15 mouse cellular contexts compared by ENCODE assay signal in the genomic region with DNA sequence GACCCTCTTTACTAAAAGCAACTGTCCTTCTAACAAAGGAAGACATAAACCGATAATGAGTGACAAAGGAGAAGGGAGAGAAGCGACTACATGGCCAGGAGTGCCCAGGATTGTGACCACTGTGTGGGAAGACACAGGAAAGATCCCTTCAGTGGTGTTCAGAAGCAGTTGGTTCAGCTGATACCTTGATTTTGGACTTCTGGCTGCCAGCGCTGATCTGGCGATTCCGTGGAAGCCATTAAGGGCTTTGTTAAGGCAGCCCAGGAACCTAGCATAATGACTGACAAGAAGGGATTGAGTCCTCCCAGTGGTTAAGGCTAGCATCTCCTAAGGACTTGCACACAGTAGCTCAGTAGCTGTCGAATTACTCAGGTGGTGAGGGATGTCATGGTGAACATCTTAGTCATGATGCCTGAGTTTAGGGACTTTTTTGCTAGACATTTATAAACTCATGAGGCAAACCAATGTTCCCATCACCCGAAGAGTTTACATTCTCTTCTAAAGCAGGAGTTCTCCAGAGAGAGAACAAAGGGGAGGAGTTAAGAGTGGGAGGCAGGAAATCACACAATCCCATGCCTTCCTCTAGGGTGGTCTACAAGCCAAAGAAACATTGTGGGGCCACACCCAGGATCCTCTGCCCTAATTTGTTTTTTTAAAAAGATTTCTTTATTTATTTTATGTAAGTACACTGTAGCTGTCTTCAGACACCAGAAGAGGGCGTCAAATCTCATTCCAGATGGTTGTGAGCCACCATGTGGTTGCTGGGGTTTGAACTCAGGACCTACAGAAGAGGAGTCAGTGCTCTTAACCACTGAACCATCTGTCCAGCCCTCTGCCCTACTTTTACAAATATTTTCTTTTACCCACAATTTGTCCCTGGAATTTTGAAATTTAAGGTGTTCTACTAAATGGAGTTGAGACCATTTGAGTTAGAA. TPM values are rescaled to one million over a fixed set of nuclear protein-coding genes. Genes with fewer than 3 reads are reported as not detected.
DNase-seq lines count a peak whose midpoint lies in the region; ATAC-seq lines count a peak whose summit lies in the region.
"Had no signal": no experiment of that assay in that cellular context is flagged by ENCODE, and none has a peak within 500 bp of the region (broad histone marks: within the 10 kb centered on the region; RNA-seq: fewer than 3 reads in every experiment).

No protein-coding gene starts in this region.

- H3K4me2 ChIP-seq in heart, embryonic 12.5 days = peak overlapping the region; percentile 76; the same call in 1 of the 2 replicates
- H3K4me2 ChIP-seq in midbrain, embryonic 12.5 days (replicated peaks) = no peak overlapping the region
- no peak overlapping the region for H3K4me2 ChIP-seq in midbrain, embryonic 11.5 days
- H3K4me2 ChIP-seq in liver, embryonic 15.5 days = 0 out of 2 replicates have a peak overlapping the region, but pooled peaks have one; percentile 80

- no peak overlapping the region for H3K27ac ChIP-seq in heart, embryonic 12.5 days (ENCODE audit: poor library complexity, severe bottlenecking)
- H3K27ac ChIP-seq in midbrain, embryonic 12.5 days (replicated peaks) = no peak overlapping the region; the same call in 1 of the 2 replicates
- H3K27ac ChIP-seq in midbrain, embryonic 11.5 days (ENCODE audit: low read depth, low read length) = no peak overlapping the region
- H3K27ac ChIP-seq in liver, embryonic 15.5 days (replicated peaks) = no peak overlapping the region
- H3K27ac ChIP-seq: embryonic facial prominence, embryonic 15.5 days; hindbrain, postnatal 0 days had no signal

- no peak for ATAC-seq in heart, embryonic 12.5 days (ENCODE audit: insufficient number of reproducible peaks, low FRiP score)
- ATAC-seq in midbrain, embryonic 12.5 days (ENCODE audit: low FRiP score, low read depth) = no peak
- no peak for ATAC-seq in midbrain, embryonic 11.5 days (ENCODE audit: low FRiP score)
- no peak for ATAC-seq in liver, embryonic 15.5 days (ENCODE audit: insufficient read depth)

- DNase-seq in heart, adult 8-10 months (ENCODE audit: low spot score) = no peak
- DNase-seq in midbrain, embryonic 11.5 days (ENCODE audit: low spot score, missing footprints) = no peak
- peak; percentile 8 for DNase-seq in NIH3T3 (ENCODE audit: low read depth)
- DNase-seq in layer of hippocampus, adult 8-10 months (ENCODE audit: low spot score in 2 of 2) = no peak
- no peak for DNase-seq in gastrocnemius, postnatal 14 days
- DNase-seq: cerebellum, adult 11-12 months; gastrocnemius, postnatal 25 days; kidney, adult 9 months; lung, adult 2 months; right cerebral cortex, postnatal 4 days had no signal

- H3K4me1 ChIP-seq in heart, embryonic 12.5 days (replicated peaks) = peaks cover 5% of the 10 kb centered on the region; the same call in 1 of the 2 replicates
- H3K4me1 ChIP-seq in midbrain, embryonic 12.5 days = no peaks in the 10 kb centered on the region
- no peaks in the 10 kb centered on the region for H3K4me1 ChIP-seq in midbrain, embryonic 11.5 days (ENCODE audit: control insufficient read depth, insufficient read depth, low read length)
- peaks cover 14% of the 10 kb centered on the region; the same call in 1 of the 2 replicates for H3K4me1 ChIP-seq in liver, embryonic 15.5 days (replicated peaks)
- H3K4me1 ChIP-seq: embryonic facial prominence, embryonic 15.5 days had no signal

- peaks cover 10% of the 10 kb centered on the region for H3K9me3 ChIP-seq in heart, embryonic 12.5 days (replicated peaks)
- peaks cover 15% of the 10 kb centered on the region for H3K9me3 ChIP-seq in midbrain, embryonic 12.5 days
- H3K9me3 ChIP-seq in midbrain, embryonic 11.5 days (ENCODE audit: control insufficient read depth, low read length) = peaks cover 15% of the 10 kb centered on the region; the same call in 1 of the 2 replicates
- 0 out of 2 replicates have a peak, but pooled peaks cover 4% of the 10 kb centered on the region for H3K9me3 ChIP-seq in liver, embryonic 15.5 days (replicated peaks)

- H3K9ac ChIP-seq in heart, embryonic 12.5 days = no peak overlapping the region
- H3K9ac ChIP-seq in midbrain, embryonic 12.5 days (replicated peaks) = peak overlapping the region; percentile 39; the same call in 1 of the 2 replicates
- H3K9ac ChIP-seq in midbrain, embryonic 11.5 days (ENCODE audit: low read length) = no peak overlapping the region
- H3K9ac ChIP-seq in liver, embryonic 15.5 days = no peak overlapping the region
- H3K9ac ChIP-seq: embryonic facial prominence, embryonic 15.5 days had no signal

- intact Hi-C loops in gastrocnemius, postnatal 14 days (cut with DNase I; ENCODE audit: low total_unique reads) = no loop called here

- peaks cover 22% of the 10 kb centered on the region for H3K36me3 ChIP-seq in heart, embryonic 12.5 days
- H3K36me3 ChIP-seq in midbrain, embryonic 12.5 days = peaks cover 19% of the 10 kb centered on the region
- peaks cover 16% of the 10 kb centered on the region for H3K36me3 ChIP-seq in midbrain, embryonic 11.5 days (ENCODE audit: control insufficient read depth, insufficient read depth, low read length)
- H3K36me3 ChIP-seq in liver, embryonic 15.5 days (replicated peaks) = peaks cover 21% of the 10 kb centered on the region

- H3K4me3 ChIP-seq in heart, embryonic 12.5 days = no peak overlapping the region
- H3K4me3 ChIP-seq in midbrain, embryonic 12.5 days = no peak overlapping the region
- no peak overlapping the region for H3K4me3 ChIP-seq in midbrain, embryonic 11.5 days (ENCODE audit: low read depth, low read length)
- H3K4me3 ChIP-seq in liver, embryonic 15.5 days (replicated peaks) = no peak overlapping the region; the same call in 1 of the 2 replicates

- WGBS in heart, embryonic 12.5 days = 85% methylated on average over 8 of the region's 8 CpGs
- 89% methylated on average over 8 of the region's 8 CpGs for WGBS in midbrain, embryonic 12.5 days
- WGBS in midbrain, embryonic 11.5 days = 89% methylated on average over 8 of the region's 8 CpGs
- WGBS in liver, embryonic 15.5 days (ENCODE audit: insufficient replicate concordance) = 75% methylated on average over 8 of the region's 8 CpGs

- no peaks in the 10 kb centered on the region for H3K27me3 ChIP-seq in heart, embryonic 12.5 days (replicated peaks)
- H3K27me3 ChIP-seq in midbrain, embryonic 12.5 days = no peaks in the 10 kb centered on the region
- H3K27me3 ChIP-seq in midbrain, embryonic 11.5 days (ENCODE audit: control insufficient read depth, insufficient read depth, low read length) = no peaks in the 10 kb centered on the region
- H3K27me3 ChIP-seq in liver, embryonic 15.5 days = no peaks in the 10 kb centered on the region
- H3K27me3 ChIP-seq: embryonic facial prominence, embryonic 15.5 days had no signal

RNA-seq across cellular contexts. Expression of a gene that starts 29.3 kb away (rescaled TPM):
- polyA plus RNA-seq in heart, embryonic 12.5 days (2016; fragmentation: Nextera tagmentation; extraction: Ambion mirVana) = 48.0 and 50.1 TPM in 2 replicates
- 10 to 100 TPM; 41.1 to 48.5 (median 42.5) TPM for total RNA-seq in heart, adult 8-10 months (2022)
- polyA plus RNA-seq in midbrain, embryonic 12.5 days (2016; fragmentation: Nextera tagmentation; extraction: Ambion mirVana) = 77.3 and 78.2 TPM in 2 replicates
- 59.5 and 62.1 TPM in 2 replicates for polyA plus RNA-seq in midbrain, embryonic 11.5 days (2014; fragmentation: Nextera tagmentation; extraction: Ambion mirVana)
- 5.7 and 6.2 TPM in 2 replicates for polyA plus RNA-seq in liver, embryonic 15.5 days (2015; fragmentation: Nextera tagmentation; extraction: Ambion mirVana)
- total RNA-seq in layer of hippocampus, adult 8-10 months (2022) = 100 to 1,000 TPM; 134 to 163 (median 150) TPM
- 10 to 100 TPM; 23.8 to 31.2 TPM for total RNA-seq in gastrocnemius, postnatal 14 days (2021)

Comparison
In these comparisons a context has a peak if more than half of its experiments do, and no peak if none do; other contexts are left out.
1. H3K4me2 ChIP-seq: peak in heart, embryonic 12.5 days (single experiment) and liver, embryonic 15.5 days (single experiment); none in midbrain, embryonic 12.5 days (single experiment) and midbrain, embryonic 11.5 days (single experiment).